Mouse (Mus musculus) spleen, adult 2 months (tissue): Measurements from ENCODE around the gene Heatr5b.

Experiments used
- CTCF ChIP-seq: fragments of 200-500 bp; IDR thresholded peaks from 2 replicates; pipeline ENCODE4 v1.5.1; 2011; ENCODE audit warnings: mild to moderate bottlenecking, inconsistent platforms; ENCODE audit not compliant: insufficient read depth, insufficient read length, insufficient replicate concordance; ENCODE audit errors: extremely low read depth
- POLR2A ChIP-seq: fragments of 200-500 bp; IDR thresholded peaks from 2 replicates; pipeline ENCODE4 v1.6.1; 2011; ENCODE audit warnings: low read depth, low read length, inconsistent platforms

DNA sequence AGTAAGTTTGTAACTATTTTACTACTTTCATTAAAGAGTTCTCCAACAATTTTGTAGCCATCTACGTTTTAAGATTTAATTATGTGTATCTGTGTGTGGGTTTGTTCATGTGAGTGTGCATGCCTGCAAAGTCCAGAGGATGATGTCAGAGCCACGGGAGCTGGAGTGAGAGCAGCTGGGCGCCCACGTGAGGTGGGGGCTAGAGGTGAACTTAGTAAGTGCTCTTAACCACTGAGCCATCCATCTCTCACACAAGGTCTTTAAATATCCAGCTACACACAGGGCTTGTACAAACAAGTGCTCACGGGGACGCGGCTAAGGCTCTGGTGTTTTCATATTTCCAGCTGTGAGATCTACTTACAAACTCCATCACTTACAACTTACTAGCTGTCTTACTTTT lies 69.1 kb downstream of the Heatr5b start:
- TF ChIP-seq CTCF (no peak), POLR2A (no peak)
